Mouse (Mus musculus): ENCODE results near the gene Il34. TPM values are rescaled to one million over a fixed set of nuclear protein-coding genes. Genes with fewer than 3 reads are reported as not detected.

The Il34 gene
- polyA plus RNA-seq, 1 experiment from 2014 or later = 5.2 TPM

DNA sequence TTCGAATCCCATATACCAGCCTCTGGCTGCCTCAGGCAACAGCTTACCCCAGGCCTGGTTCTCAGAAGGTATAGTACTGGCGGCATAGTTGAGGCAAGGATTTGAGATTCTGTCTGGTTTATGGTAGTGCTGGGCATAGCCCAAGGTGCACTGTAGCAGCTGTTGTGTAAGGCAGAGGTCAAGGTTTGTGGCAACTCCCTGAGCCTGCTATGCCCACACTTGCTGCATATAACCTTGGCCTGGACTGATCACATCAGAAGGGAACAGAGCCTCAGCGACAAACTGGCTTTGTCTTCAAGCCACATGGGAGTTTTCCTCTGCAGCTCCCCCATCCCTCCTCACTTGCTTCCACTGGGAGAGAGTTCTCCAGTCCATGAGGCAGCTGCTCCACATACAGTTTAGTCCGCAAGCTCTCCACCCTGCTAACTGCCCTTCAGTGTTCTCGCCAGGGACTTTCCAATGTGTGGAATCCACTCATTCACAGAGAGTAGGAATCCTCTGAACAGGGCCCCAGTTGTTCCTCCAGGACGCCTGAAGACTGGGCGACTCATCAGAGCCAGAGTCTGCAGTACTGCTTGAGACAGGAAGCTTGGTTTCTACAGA, 11.3 kb downstream of the Il34 start:
- Histone ChIP-seq H3K4me3 (replicated peaks; ENCODE audit: low read depth, low read length) (no peak overlapping the region), H3K27ac (peak overlapping the region; percentile 88; the same call in 1 of the 2 replicates), H3K9ac (ENCODE audit: low read depth, low read length) (no peak overlapping the region), H3K4me1 (replicated peaks; ENCODE audit: insufficient read depth, low read length) (no peaks in the 10 kb centered on the region), H3K4me2 (ENCODE audit: low read length) (no peak overlapping the region), H3K27me3 (ENCODE audit: insufficient read depth, low read length) (no peaks in the 10 kb centered on the region), H3K36me3 (ENCODE audit: insufficient read depth, low read length) (no peaks in the 10 kb centered on the region), H3K9me3 (replicated peaks; ENCODE audit: low read length) (0 out of 2 replicates have a peak, but pooled peaks cover 3% of the 10 kb centered on the region)
- no peak for DNase-seq (ENCODE audit: low spot score)
- 89% methylated on average over 7 of the region's 7 CpGs for WGBS
- TF ChIP-seq CTCF (IDR thresholded peaks at IDR 0.05; ENCODE audit: low read depth) = no peak
- no peak for ATAC-seq (replicated peaks; ENCODE audit: low FRiP score, low read depth)

GRCm38 (mm10) chr8:110793936-110794335, 11.8 kb downstream of the Il34 start:
- TF ChIP-seq CTCF (IDR thresholded peaks at IDR 0.05; ENCODE audit: low read depth) = no peak
- Histone ChIP-seq H3K4me3 (replicated peaks; ENCODE audit: low read depth, low read length) (no peak overlapping the region), H3K9me3 (replicated peaks; ENCODE audit: low read length) (0 out of 2 replicates have a peak, but pooled peaks cover 3% of the 10 kb centered on the region), H3K27me3 (ENCODE audit: insufficient read depth, low read length) (no peaks in the 10 kb centered on the region), H3K4me1 (replicated peaks; ENCODE audit: insufficient read depth, low read length) (no peaks in the 10 kb centered on the region), H3K4me2 (ENCODE audit: low read length) (no peak overlapping the region), H3K9ac (ENCODE audit: low read depth, low read length) (no peak overlapping the region), H3K27ac (peak overlapping the region; percentile 88; the same call in 1 of the 2 replicates), H3K36me3 (ENCODE audit: insufficient read depth, low read length) (no peaks in the 10 kb centered on the region)
- DNase-seq (ENCODE audit: low spot score) (no peak), ATAC-seq (replicated peaks; ENCODE audit: low FRiP score, low read depth) (no peak)
- 81% methylated on average over 9 of the region's 9 CpGs for WGBS

DNA sequence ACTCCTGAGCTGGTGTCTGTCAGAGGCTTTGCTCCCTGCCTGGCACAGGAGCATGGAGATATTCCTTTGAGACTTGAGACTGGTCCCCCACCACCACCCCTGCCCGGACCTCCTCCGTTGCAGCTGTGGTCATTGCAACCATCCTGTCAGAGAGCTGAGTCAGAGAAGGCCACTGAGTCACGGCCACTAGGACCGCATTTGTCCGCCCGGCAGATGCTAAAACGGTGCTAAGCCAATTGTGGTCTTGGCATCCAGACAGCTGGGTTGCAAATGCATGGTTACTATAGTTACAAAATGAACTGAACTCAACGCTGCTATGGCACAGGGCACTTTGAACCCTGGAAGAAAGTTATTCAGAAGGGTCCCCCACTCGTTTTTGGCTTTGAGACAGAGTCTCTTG, 12.2 kb downstream of the Il34 start:
- Histone ChIP-seq H3K4me1 (replicated peaks; ENCODE audit: insufficient read depth, low read length) (no peaks in the 10 kb centered on the region), H3K9ac (ENCODE audit: low read depth, low read length) (no peak overlapping the region), H3K4me3 (replicated peaks; ENCODE audit: low read depth, low read length) (no peak overlapping the region), H3K27me3 (ENCODE audit: insufficient read depth, low read length) (no peaks in the 10 kb centered on the region), H3K27ac (peak overlapping the region; percentile 88), H3K9me3 (replicated peaks; ENCODE audit: low read length) (0 out of 2 replicates have a peak, but pooled peaks cover 3% of the 10 kb centered on the region), H3K4me2 (ENCODE audit: low read length) (no peak overlapping the region), H3K36me3 (ENCODE audit: insufficient read depth, low read length) (no peaks in the 10 kb centered on the region)
- no peak for TF ChIP-seq CTCF (IDR thresholded peaks at IDR 0.05; ENCODE audit: low read depth)
- DNase-seq (ENCODE audit: low spot score) (no peak), ATAC-seq (replicated peaks; ENCODE audit: low FRiP score, low read depth) (no peak)
- whole genome bisulfite sequencing = 64% methylated on average over 9 of the region's 9 CpGs

GRCm38 (mm10) chr8:110792574-110793200, 13.0 kb downstream of the Il34 start:
- TF ChIP-seq CTCF (IDR thresholded peaks at IDR 0.05; ENCODE audit: low read depth) = no peak
- H3K27me3 ChIP-seq (ENCODE audit: insufficient read depth, low read length) = no peaks in the 10 kb centered on the region
- no peak overlapping the region for H3K4me3 ChIP-seq (replicated peaks; ENCODE audit: low read depth, low read length)
- H3K4me2 ChIP-seq (ENCODE audit: low read length) = peak overlapping the region; percentile 7; the same call in 1 of the 2 replicates
- no peak overlapping the region for H3K9ac ChIP-seq (ENCODE audit: low read depth, low read length)
- 0 out of 2 replicates have a peak, but pooled peaks cover 3% of the 10 kb centered on the region for H3K9me3 ChIP-seq (replicated peaks; ENCODE audit: low read length)
- ATAC-seq (replicated peaks; ENCODE audit: low FRiP score, low read depth) (peak; percentile 89), DNase-seq (ENCODE audit: low spot score) (peak; percentile 63)
- H3K36me3 ChIP-seq (ENCODE audit: insufficient read depth, low read length) = no peaks in the 10 kb centered on the region
- no peaks in the 10 kb centered on the region for H3K4me1 ChIP-seq (replicated peaks; ENCODE audit: insufficient read depth, low read length)
- H3K27ac ChIP-seq = peak overlapping the region; percentile 88
- 40% methylated on average over 11 of the region's 11 CpGs for WGBS

DNA sequence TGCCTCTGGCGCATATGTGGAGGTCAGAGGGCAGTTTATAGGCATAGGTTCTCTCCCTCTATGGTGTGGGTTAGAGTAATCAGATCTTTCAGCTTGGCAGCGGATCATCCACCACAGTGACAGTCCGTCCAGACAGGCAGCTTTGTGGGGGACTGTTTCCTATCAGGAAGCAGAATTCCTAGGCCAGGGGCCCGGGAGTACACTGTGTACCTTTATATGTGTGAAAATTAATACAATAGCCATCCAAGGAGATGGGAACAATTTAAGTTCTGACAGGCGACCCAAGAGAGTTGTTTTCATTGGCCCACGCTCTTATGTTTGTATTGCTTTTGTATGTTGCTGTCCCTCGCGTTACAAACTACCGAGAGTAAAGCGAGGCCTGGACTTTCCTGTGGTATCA, 14.6 kb downstream of the Il34 start:
- TF ChIP-seq CTCF (IDR thresholded peaks at IDR 0.05; ENCODE audit: low read depth) = no peak
- ATAC-seq (replicated peaks; ENCODE audit: low FRiP score, low read depth) (no peak), DNase-seq (ENCODE audit: low spot score) (no peak)
- no peak overlapping the region for H3K9ac ChIP-seq (ENCODE audit: low read depth, low read length)
- H3K9me3 ChIP-seq (replicated peaks; ENCODE audit: low read length) = 0 out of 2 replicates have a peak, but pooled peaks cover 3% of the 10 kb centered on the region
- no peak overlapping the region for H3K4me3 ChIP-seq (replicated peaks; ENCODE audit: low read depth, low read length)
- WGBS = 60% methylated on average over 10 of the region's 10 CpGs
- H3K36me3 ChIP-seq (ENCODE audit: insufficient read depth, low read length) = no peaks in the 10 kb centered on the region
- no peak overlapping the region for H3K4me2 ChIP-seq (ENCODE audit: low read length)
- H3K4me1 ChIP-seq (replicated peaks; ENCODE audit: insufficient read depth, low read length) = no peaks in the 10 kb centered on the region
- H3K27ac ChIP-seq = no peak overlapping the region
- no peaks in the 10 kb centered on the region for H3K27me3 ChIP-seq (ENCODE audit: insufficient read depth, low read length)

- DNase-seq (ENCODE audit: low spot score) = no peak
- no peak overlapping the region for H3K4me3 ChIP-seq (replicated peaks; ENCODE audit: low read depth, low read length)
- H3K36me3 ChIP-seq (ENCODE audit: insufficient read depth, low read length) = no peaks in the 10 kb centered on the region
- WGBS = 69% methylated on average over 6 of the region's 6 CpGs
- no peak overlapping the region for H3K27ac ChIP-seq
- no peaks in the 10 kb centered on the region for H3K4me1 ChIP-seq (replicated peaks; ENCODE audit: insufficient read depth, low read length)
- H3K27me3 ChIP-seq (ENCODE audit: insufficient read depth, low read length) = no peaks in the 10 kb centered on the region
- no peak for ATAC-seq (replicated peaks; ENCODE audit: low FRiP score, low read depth)
- no peak for TF ChIP-seq CTCF (IDR thresholded peaks at IDR 0.05; ENCODE audit: low read depth)
- no peak overlapping the region for H3K9ac ChIP-seq (ENCODE audit: low read depth, low read length)
- H3K9me3 ChIP-seq (replicated peaks; ENCODE audit: low read length) = no peaks in the 10 kb centered on the region
- no peak overlapping the region for H3K4me2 ChIP-seq (ENCODE audit: low read length)
Measured at GRCm38 (mm10) chr8:110790270-110790669, 15.5 kb downstream of the Il34 start.
